Mouse (Mus musculus): ENCODE data around the gene Cbfb. TPM values are rescaled to one million over a fixed set of nuclear protein-coding genes. Genes with fewer than 3 reads are reported as not detected.

Cbfb gene
- total and polyA plus RNA-seq, 2 experiments = 2.8 to 15.7 TPM

DNA sequence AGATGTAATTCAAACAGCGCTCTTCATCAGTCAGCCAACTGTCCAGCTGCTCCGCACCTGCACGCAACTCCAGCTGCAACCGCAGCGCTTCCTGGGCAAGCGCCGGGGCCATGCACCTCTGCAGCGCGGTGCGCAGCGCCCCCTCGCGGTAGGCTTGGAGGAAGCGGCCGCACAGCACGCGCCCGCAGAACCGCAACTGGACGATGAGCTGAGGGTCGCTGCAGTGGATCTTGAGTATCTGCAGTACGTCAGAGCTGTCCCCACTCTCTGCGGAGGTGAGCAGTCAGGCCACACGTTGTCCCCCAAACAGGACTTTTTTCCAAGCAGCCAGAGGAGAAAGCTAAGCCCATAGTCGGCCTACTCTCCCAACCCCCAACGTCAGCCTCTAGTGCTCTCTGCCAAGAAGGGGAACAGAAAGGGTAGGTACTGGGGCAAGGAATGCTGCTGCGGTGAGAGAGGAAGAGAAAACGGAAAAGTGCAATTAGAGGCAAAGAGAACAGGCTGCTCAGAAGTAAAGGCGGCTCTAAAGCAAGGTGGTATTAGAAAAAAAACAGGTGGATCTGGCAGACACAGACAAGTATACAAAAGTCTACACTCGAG lies 89.3 kb downstream of the Cbfb start:
- H3K4me3 ChIP-seq (ENCODE audit: insufficient read depth, low read depth, low read length) = peak overlapping the region; percentile 12; the same call in 1 of the 2 replicates
- no peaks in the 10 kb centered on the region for H3K36me3 ChIP-seq (ENCODE audit: control insufficient read depth, insufficient read depth, low read length)
- H3K9ac ChIP-seq (ENCODE audit: low read depth, low read length) = no peak overlapping the region
- peaks cover 4% of the 10 kb centered on the region; the same call in 1 of the 2 replicates for H3K4me1 ChIP-seq (ENCODE audit: control insufficient read depth, insufficient read depth, low read length)
- no peak for DNase-seq (ENCODE audit: extremely low read depth, low read depth, low spot score)
- H3K27me3 ChIP-seq (ENCODE audit: control insufficient read depth, insufficient read depth, low read length) = no peaks in the 10 kb centered on the region
- 11% methylated on average over 30 of the region's 30 CpGs for WGBS
- H3K79me2 ChIP-seq (ENCODE audit: control insufficient read depth, insufficient read depth, low read length) = peaks cover 7% of the 10 kb centered on the region; the same call in 1 of the 2 replicates
- TF ChIP-seq POLR2A (IDR thresholded peaks at IDR 0.05; ENCODE audit: extremely low read depth, insufficient read depth, low read length) (no peak), CTCF (IDR thresholded peaks at IDR 0.05; ENCODE audit: low read depth, low read length) (peak; percentile 95)
- H3K27ac ChIP-seq (replicated peaks; ENCODE audit: insufficient read depth, low read depth, low read length) = no peak overlapping the region

DNA sequence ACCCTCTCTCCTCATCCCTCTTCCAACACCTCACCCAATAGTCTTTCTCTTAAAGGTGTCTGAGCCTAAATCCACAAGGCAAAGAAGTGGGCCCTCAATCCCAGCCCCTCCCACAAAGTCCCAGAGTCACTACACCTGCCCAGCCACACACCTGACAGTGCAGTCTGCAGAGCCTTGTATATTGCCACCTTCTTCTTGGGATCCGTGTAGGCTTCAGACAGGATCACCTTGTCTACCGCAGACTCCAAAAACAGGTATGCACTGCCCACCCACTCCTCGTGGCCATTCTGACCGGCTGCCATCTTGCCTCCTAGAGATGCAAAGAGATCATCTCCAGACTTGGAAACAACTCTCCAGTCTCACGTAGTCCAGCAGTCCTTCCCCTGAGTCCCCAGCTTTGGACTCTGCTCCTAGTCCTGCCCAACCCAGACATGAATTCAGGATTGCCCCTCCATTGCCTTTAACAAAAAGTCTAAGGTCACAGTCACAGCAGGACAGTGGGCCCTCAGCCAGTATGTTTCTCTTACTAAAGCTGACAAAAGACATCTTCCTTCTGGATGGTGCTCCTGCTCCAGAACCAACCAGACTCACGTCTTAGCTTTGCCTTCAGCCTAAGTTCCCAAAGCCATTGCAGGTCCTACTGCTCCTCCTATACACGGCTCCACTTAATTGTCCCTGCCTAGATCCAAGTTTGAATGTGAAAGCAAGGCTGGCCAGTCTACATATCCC lies 90.1 kb downstream of the Cbfb start:
- 90% methylated on average over 7 of the region's 7 CpGs for WGBS
- peaks cover 7% of the 10 kb centered on the region; the same call in 1 of the 2 replicates for H3K79me2 ChIP-seq (ENCODE audit: control insufficient read depth, insufficient read depth, low read length)
- no peak for TF ChIP-seq CTCF (IDR thresholded peaks at IDR 0.05; ENCODE audit: low read depth, low read length)
- no peak for TF ChIP-seq POLR2A (IDR thresholded peaks at IDR 0.05; ENCODE audit: extremely low read depth, insufficient read depth, low read length)
- H3K36me3 ChIP-seq (ENCODE audit: control insufficient read depth, insufficient read depth, low read length) = no peaks in the 10 kb centered on the region
- no peak overlapping the region for H3K9ac ChIP-seq (ENCODE audit: low read depth, low read length)
- H3K27me3 ChIP-seq (ENCODE audit: control insufficient read depth, insufficient read depth, low read length) = no peaks in the 10 kb centered on the region
- H3K27ac ChIP-seq (replicated peaks; ENCODE audit: insufficient read depth, low read depth, low read length) = no peak overlapping the region
- H3K4me1 ChIP-seq (ENCODE audit: control insufficient read depth, insufficient read depth, low read length) = peaks cover 9% of the 10 kb centered on the region; the same call in 1 of the 2 replicates
- H3K4me3 ChIP-seq (ENCODE audit: insufficient read depth, low read depth, low read length) = no peak overlapping the region
- no peak for DNase-seq (ENCODE audit: extremely low read depth, low read depth, low spot score)

GRCm38 (mm10) chr8:105261326-105261980 lies 91.0 kb downstream of the Cbfb start:
- DNase-seq (ENCODE audit: extremely low read depth, low read depth, low spot score) = no peak
- peaks cover 7% of the 10 kb centered on the region; the same call in 1 of the 2 replicates for H3K79me2 ChIP-seq (ENCODE audit: control insufficient read depth, insufficient read depth, low read length)
- H3K27me3 ChIP-seq (ENCODE audit: control insufficient read depth, insufficient read depth, low read length) = no peaks in the 10 kb centered on the region
- H3K27ac ChIP-seq (replicated peaks; ENCODE audit: insufficient read depth, low read depth, low read length) = no peak overlapping the region
- 85% methylated on average over 12 of the region's 12 CpGs for WGBS
- TF ChIP-seq POLR2A (IDR thresholded peaks at IDR 0.05; ENCODE audit: extremely low read depth, insufficient read depth, low read length) = no peak
- no peak for TF ChIP-seq CTCF (IDR thresholded peaks at IDR 0.05; ENCODE audit: low read depth, low read length)
- no peak overlapping the region for H3K4me3 ChIP-seq (ENCODE audit: insufficient read depth, low read depth, low read length)
- H3K36me3 ChIP-seq (ENCODE audit: control insufficient read depth, insufficient read depth, low read length) = no peaks in the 10 kb centered on the region
- no peak overlapping the region for H3K9ac ChIP-seq (ENCODE audit: low read depth, low read length)
- peaks cover 9% of the 10 kb centered on the region; the same call in 1 of the 2 replicates for H3K4me1 ChIP-seq (ENCODE audit: control insufficient read depth, insufficient read depth, low read length)

DNA sequence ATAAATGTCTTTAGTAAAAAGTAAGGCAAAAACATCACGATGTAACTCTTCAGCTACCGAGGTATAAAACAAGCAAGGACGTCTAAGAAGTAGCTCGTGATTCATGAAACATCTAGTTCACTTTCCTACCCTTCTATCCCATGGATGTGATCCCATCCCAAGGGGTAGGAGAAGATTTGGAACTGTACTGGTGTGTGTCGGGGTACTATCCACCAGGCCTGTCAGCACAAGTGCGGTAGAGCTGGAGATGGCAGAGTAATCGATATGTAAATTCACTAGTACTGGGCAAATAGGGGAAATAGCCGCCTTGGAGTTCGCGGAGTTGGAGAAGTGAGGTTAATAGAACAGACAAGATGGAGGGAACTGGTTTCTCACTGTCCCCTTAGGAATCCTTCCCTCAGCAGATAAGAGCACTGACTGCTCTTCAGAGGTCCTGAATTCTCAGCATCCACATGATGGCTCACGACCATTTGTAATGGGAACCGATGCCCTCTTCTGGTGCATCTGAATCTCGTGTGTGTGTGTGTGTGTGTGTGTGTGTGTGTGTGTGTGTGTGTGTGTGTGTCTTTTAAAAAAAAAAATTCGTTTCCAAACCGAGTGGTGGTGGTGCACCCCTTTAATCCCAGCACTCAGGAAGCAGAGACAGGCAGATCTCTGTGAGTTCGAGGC lies 92.9 kb downstream of the Cbfb start:
- H3K36me3 ChIP-seq (ENCODE audit: control insufficient read depth, insufficient read depth, low read length) = no peaks in the 10 kb centered on the region
- DNase-seq (ENCODE audit: extremely low read depth, low read depth, low spot score) = no peak
- H3K79me2 ChIP-seq (ENCODE audit: control insufficient read depth, insufficient read depth, low read length) = peaks cover 13% of the 10 kb centered on the region
- H3K4me3 ChIP-seq (ENCODE audit: insufficient read depth, low read depth, low read length) = no peak overlapping the region
- 45% methylated on average over 16 of the region's 16 CpGs for WGBS
- H3K27ac ChIP-seq (replicated peaks; ENCODE audit: insufficient read depth, low read depth, low read length) = no peak overlapping the region
- peaks cover 15% of the 10 kb centered on the region; the same call in 1 of the 2 replicates for H3K4me1 ChIP-seq (ENCODE audit: control insufficient read depth, insufficient read depth, low read length)
- H3K9ac ChIP-seq (ENCODE audit: low read depth, low read length) = no peak overlapping the region
- TF ChIP-seq CTCF (IDR thresholded peaks at IDR 0.05; ENCODE audit: low read depth, low read length) = no peak
- TF ChIP-seq POLR2A (IDR thresholded peaks at IDR 0.05; ENCODE audit: extremely low read depth, insufficient read depth, low read length) = no peak
- no peaks in the 10 kb centered on the region for H3K27me3 ChIP-seq (ENCODE audit: control insufficient read depth, insufficient read depth, low read length)

- DNase-seq (ENCODE audit: extremely low read depth, low read depth, low spot score) = peak; percentile 65
- Histone ChIP-seq H3K4me1 (ENCODE audit: control insufficient read depth, insufficient read depth, low read length) (peaks cover 16% of the 10 kb centered on the region; the same call in 1 of the 2 replicates), H3K4me3 (ENCODE audit: insufficient read depth, low read depth, low read length) (peak within 1 kb of the TSS; percentile 92), H3K27me3 (ENCODE audit: control insufficient read depth, insufficient read depth, low read length) (no peaks in the 10 kb centered on the region), H3K27ac (replicated peaks; ENCODE audit: insufficient read depth, low read depth, low read length) (peak within 1 kb of the TSS; percentile 73), H3K79me2 (ENCODE audit: control insufficient read depth, insufficient read depth, low read length) (peaks cover 14% of the 10 kb centered on the region), H3K36me3 (ENCODE audit: control insufficient read depth, insufficient read depth, low read length) (no peaks in the 10 kb centered on the region), H3K9ac (ENCODE audit: low read depth, low read length) (peak within 1 kb of the TSS; percentile 92)
- 1% methylated on average over 54 of the region's 54 CpGs for WGBS
- TF ChIP-seq POLR2A (IDR thresholded peaks at IDR 0.05; ENCODE audit: extremely low read depth, insufficient read depth, low read length) = peak; percentile 58; the same call in 1 of the 2 replicates
- no peak for TF ChIP-seq CTCF (IDR thresholded peaks at IDR 0.05; ENCODE audit: low read depth, low read length)
Observed at GRCm38 (mm10) chr8:105264024-105264982, 93.8 kb downstream of the Cbfb start, which contains the start of the genes Tradd and Fbxl8. Gene Tradd (minus strand): TSS chr8:105264609. Gene Fbxl8 (plus strand): TSS chr8:105264648.

Data from liver, adult 2 months (tissue).